Mouse (Mus musculus) stomach, embryonic 15.5 days (tissue): ENCODE data around the gene Prcd. TPM values are rescaled to one million over a fixed set of nuclear protein-coding genes. Genes with fewer than 3 reads are reported as not detected.

ENCODE experiments used
- ATAC-seq: fragments of 200-750 bp; cut with Nextera tagmentation; 2 replicates; pipeline ENCODE4 v1.8.0; 2017; ENCODE audit warnings: low read depth, moderate number of reproducible peaks, moderate TSS enrichment; ENCODE audit not compliant: insufficient read depth, low FRiP score
- H3K27ac ChIP-seq: fragments of 300-500 bp; sonication (generic); 2 replicates; pipeline ENCODE4 v1.5.1; 2015; ENCODE audit warnings: mild to moderate bottlenecking, inconsistent platforms
- H3K27me3 ChIP-seq: fragments of 300-500 bp; sonication (generic); replicated peaks from 2 replicates; pipeline ENCODE4 v1.6.1; 2015; ENCODE audit warnings: inconsistent platforms
- H3K36me3 ChIP-seq: fragments of 300-500 bp; sonication (generic); 2 replicates; pipeline ENCODE4 v1.6.1; 2015; ENCODE audit warnings: inconsistent platforms
- H3K4me1 ChIP-seq: fragments of 300-500 bp; sonication (generic); 2 replicates; pipeline ENCODE4 v1.6.1; 2015; ENCODE audit warnings: inconsistent platforms
- H3K4me2 ChIP-seq: fragments of 300-500 bp; sonication (generic); 2 replicates; pipeline ENCODE4 v1.6.1; 2015; ENCODE audit warnings: mild to moderate bottlenecking, inconsistent platforms
- H3K4me3 ChIP-seq: fragments of 300-500 bp; sonication (generic); replicated peaks from 2 replicates; pipeline ENCODE4 v1.5.1; 2015; ENCODE audit warnings: inconsistent platforms
- H3K9ac ChIP-seq: fragments of 300-500 bp; sonication (generic); 2 replicates; pipeline ENCODE4 v1.6.1; 2015; ENCODE audit warnings: inconsistent platforms
- H3K9me3 ChIP-seq: fragments of 300-500 bp; sonication (generic); 2 replicates; pipeline ENCODE4 v1.6.1; 2016; ENCODE audit warnings: inconsistent platforms
- WGBS: fragments of 180-500 bp; shearing (Covaris S2); methylation state at CpG from one replicate; pipeline ENCODE4 v1.1.7; 2015; 5-methylcytosine and 5-hydroxymethylcytosine counted together
- polyA plus RNA-seq: library from polyadenylated mRNA; unstranded; fragments of >200 nt; fragmentation: Nextera tagmentation; extraction: Ambion mirVana; gene quantifications from 2 replicates; pipeline ENCODE4 v1.2.1, GENCODE M21; 2015

The Prcd gene
- polyA plus RNA-seq, 1 experiment from 2014 or later, result 1.3 TPM

DNA sequence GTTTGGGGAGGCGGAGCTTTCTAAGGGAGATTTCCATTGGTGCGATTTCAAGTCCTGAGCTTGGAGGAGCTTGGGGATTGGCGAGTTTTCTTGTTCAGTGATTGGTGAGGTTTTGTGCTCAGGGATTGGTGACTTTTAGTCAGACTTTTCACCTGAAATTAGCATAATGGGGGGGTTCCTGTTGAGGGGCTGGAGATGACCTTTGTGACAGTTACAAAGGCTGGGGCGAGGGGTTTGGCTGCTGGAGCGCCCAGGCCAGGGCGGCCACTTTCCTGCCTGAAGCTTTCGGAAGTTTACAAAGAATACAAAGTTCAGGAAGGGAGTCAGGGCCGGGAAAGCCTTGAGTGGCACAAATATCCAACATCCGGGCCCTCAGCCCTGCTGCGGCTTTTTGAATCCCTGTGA lies 51.9 kb downstream of the Prcd start:
- 92% methylated on average over 10 of the region's 10 CpGs for WGBS
- no peak for ATAC-seq

GRCm38 (mm10) chr11:116706363-116706762 lies 53.0 kb downstream of the Prcd start:
- H3K4me2 ChIP-seq, result no peak overlapping the region
- H3K27ac ChIP-seq, result no peak overlapping the region
- no peaks in the 10 kb centered on the region for H3K36me3 ChIP-seq
- H3K27me3 ChIP-seq, result no peaks in the 10 kb centered on the region
- WGBS, result 52% methylated on average over 7 of the region's 7 CpGs
- ATAC-seq, result no peak
- no peaks in the 10 kb centered on the region for H3K4me1 ChIP-seq
- H3K9ac ChIP-seq, result no peak overlapping the region
- H3K4me3 ChIP-seq, result no peak overlapping the region
- H3K9me3 ChIP-seq, result no peaks in the 10 kb centered on the region

More for the DNA sequence above, 51.9 kb downstream of the Prcd start:
- Histone ChIP-seq H3K9me3 (no peaks in the 10 kb centered on the region), H3K36me3 (no peaks in the 10 kb centered on the region), H3K4me2 (no peak overlapping the region), H3K4me1 (no peaks in the 10 kb centered on the region), H3K27me3 (no peaks in the 10 kb centered on the region), H3K4me3 (no peak overlapping the region), H3K9ac (no peak overlapping the region), H3K27ac (no peak overlapping the region)

- WGBS, result 29% methylated on average over 10 of the region's 10 CpGs
- Histone ChIP-seq H3K36me3 (no peaks in the 10 kb centered on the region), H3K4me1 (no peaks in the 10 kb centered on the region), H3K4me2 (no peak overlapping the region), H3K9ac (no peak overlapping the region), H3K4me3 (no peak overlapping the region), H3K27ac (no peak overlapping the region), H3K9me3 (no peaks in the 10 kb centered on the region), H3K27me3 (no peaks in the 10 kb centered on the region)
- ATAC-seq, result no peak
Measured at GRCm38 (mm10) chr11:116710171-116710570, 56.8 kb downstream of the Prcd start.

DNA sequence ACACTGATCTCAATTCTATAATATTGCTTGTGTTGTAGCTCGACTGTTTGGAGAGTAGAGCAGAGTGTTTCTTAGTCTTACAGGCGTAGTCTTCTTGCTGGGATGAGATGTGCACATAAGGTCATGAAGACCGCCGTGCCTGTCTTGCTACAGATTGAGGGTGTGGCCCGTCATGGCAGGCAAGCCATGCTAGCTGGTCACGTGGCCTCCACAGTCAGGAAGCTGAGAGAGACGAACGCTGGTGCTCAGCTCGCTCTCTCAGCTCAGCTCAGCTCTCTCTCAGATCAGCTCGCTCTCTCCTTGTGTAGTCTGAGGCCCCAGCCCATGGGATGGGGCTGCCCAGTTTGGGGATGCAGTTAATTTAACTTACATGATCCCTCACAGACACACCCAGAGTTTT lies 57.5 kb downstream of the Prcd start:
- no peak overlapping the region for H3K9ac ChIP-seq
- no peaks in the 10 kb centered on the region for H3K9me3 ChIP-seq
- H3K4me2 ChIP-seq, result no peak overlapping the region
- ATAC-seq, result no peak
- H3K27me3 ChIP-seq, result no peaks in the 10 kb centered on the region
- H3K27ac ChIP-seq, result no peak overlapping the region
- 89% methylated on average over 10 of the region's 10 CpGs for WGBS
- no peaks in the 10 kb centered on the region for H3K36me3 ChIP-seq
- H3K4me1 ChIP-seq, result no peaks in the 10 kb centered on the region
- H3K4me3 ChIP-seq, result no peak overlapping the region

DNA sequence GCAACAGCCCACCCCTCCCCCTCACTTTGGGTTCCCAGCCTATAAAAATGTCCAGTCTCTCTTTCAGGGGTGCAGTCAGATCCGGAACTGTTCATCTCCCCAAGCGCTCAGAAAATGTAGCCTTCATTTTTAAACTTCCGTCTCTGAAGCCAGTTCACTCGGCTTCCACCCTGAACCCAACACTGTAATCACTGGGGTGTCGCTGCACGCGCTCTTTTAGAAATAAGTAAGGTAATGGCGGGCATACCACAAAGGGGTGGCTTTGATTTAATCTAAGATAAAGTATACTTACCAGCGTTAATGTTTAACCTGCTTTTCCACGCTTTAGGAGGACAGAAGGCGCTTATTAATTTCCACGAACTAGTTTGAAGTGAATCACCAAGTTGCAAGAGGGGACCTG lies 60.7 kb downstream of the Prcd start:
- WGBS, result 81% methylated on average over 12 of the region's 12 CpGs

More for the DNA sequence above, 60.7 kb downstream of the Prcd start:
- no peak overlapping the region for H3K9ac ChIP-seq
- H3K36me3 ChIP-seq, result no peaks in the 10 kb centered on the region
- no peak; the same call in 1 of the 2 replicates for ATAC-seq
- H3K27ac ChIP-seq, result peak overlapping the region; percentile 2; the same call in 1 of the 2 replicates
- H3K9me3 ChIP-seq, result no peaks in the 10 kb centered on the region
- H3K4me1 ChIP-seq, result no peaks in the 10 kb centered on the region
- H3K4me3 ChIP-seq, result no peak overlapping the region
- H3K4me2 ChIP-seq, result peak overlapping the region; percentile 1; the same call in 1 of the 2 replicates
- no peaks in the 10 kb centered on the region for H3K27me3 ChIP-seq

Other genes with a start within 250 kb of the Prcd start
- 13.5 and 14.5 TPM in 2 replicates for gene Rnf157, start 240.5 kb upstream of the Prcd start, polyA plus RNA-seq
- 37.7 and 37.9 TPM in 2 replicates for gene Ubald2, start 219.4 kb upstream of the Prcd start, polyA plus RNA-seq
- 0.46 and 0.50 TPM in 2 replicates for gene Qrich2, start 187.3 kb upstream of the Prcd start, polyA plus RNA-seq
- gene Prpsap1, start 159.3 kb upstream of the Prcd start, polyA plus RNA-seq, result 196 and 218 TPM in 2 replicates
- gene Sphk1, start 122.6 kb upstream of the Prcd start, polyA plus RNA-seq, result 15.3 and 20.7 TPM in 2 replicates
- 12.5 and 14.0 TPM in 2 replicates for gene Ube2o, start 72.1 kb upstream of the Prcd start, polyA plus RNA-seq
- gene Aanat, start 67.1 kb upstream of the Prcd start, polyA plus RNA-seq, result 0.09 TPM in 1 of 2 replicates, not detected in the other
- 7.4 and 7.5 TPM in 2 replicates for gene Rhbdf2, start 26.5 kb upstream of the Prcd start, polyA plus RNA-seq
- gene Cygb, start 779 bp downstream of the Prcd start, polyA plus RNA-seq, result 16.7 and 17.7 TPM in 2 replicates
- not detected in 2 replicates for gene St6galnac1, start 122.0 kb downstream of the Prcd start, polyA plus RNA-seq
- 23.0 and 25.7 TPM in 2 replicates for gene Mxra7, start 174.5 kb downstream of the Prcd start, polyA plus RNA-seq
- 57.9 and 61.3 TPM in 2 replicates for gene Mettl23, start 189.7 kb downstream of the Prcd start, polyA plus RNA-seq
- 71.1 and 76.3 TPM in 2 replicates for gene Jmjd6, start 189.9 kb downstream of the Prcd start, polyA plus RNA-seq
- gene Mfsd11, start 198.9 kb downstream of the Prcd start, polyA plus RNA-seq, result 33.3 and 33.7 TPM in 2 replicates
- 728 and 781 TPM in 2 replicates for gene Srsf2, start 199.6 kb downstream of the Prcd start, polyA plus RNA-seq